Mouse (Mus musculus): ENCODE data around the gene Dnah17. TPM values are rescaled to one million over a fixed set of nuclear protein-coding genes. Genes with fewer than 3 reads are reported as not detected.

Gene Dnah17
- total RNA-seq, 1 experiment: 0.40 TPM

GRCm38 (mm10) chr11:118142547-118143165, 12.2 kb upstream of the Dnah17 start:
- peaks cover 8 to 13% of the 10 kb centered on the region in 2 experiments; a peak in 3 of 4 replicates for H3K4me1 ChIP-seq (ENCODE audit: control insufficient read depth in 2 of 2, insufficient read depth in 2 of 2, low read length in 2 of 2, poor library complexity in 1 of 2)
- H3K9ac ChIP-seq (ENCODE audit: insufficient read depth, low read depth, low read length, poor library complexity, severe bottlenecking): peak overlapping the region; percentile 9; the same call in 1 of the 2 replicates
- TF ChIP-seq MAFK (IDR thresholded peaks at IDR 0.05; ENCODE audit: insufficient read depth, low read depth, low read length) (no peak), ZNF384 (IDR thresholded peaks at IDR 0.05; ENCODE audit: low read depth, low read length) (no peak), ZC3H11A (IDR thresholded peaks at IDR 0.05; ENCODE audit: borderline replicate concordance, low read depth, low read length) (no peak), HCFC1 (IDR thresholded peaks at IDR 0.05; ENCODE audit: borderline replicate concordance, insufficient read depth, low read length) (no peak), CHD2 (IDR thresholded peaks at IDR 0.05; ENCODE audit: low read depth, low read length) (no peak)
- in situ Hi-C loops (cut with MboI; ENCODE audit: low sequenced_read_pairs in 2 of 2, unreplicated experiment in 2 of 2): no loop called here
- peak overlapping the region; percentile 15; the same call in 1 of the 2 replicates for H3K27ac ChIP-seq (ENCODE audit: insufficient read depth, low read depth, low read length, poor library complexity, severe bottlenecking)
- no peaks in the 10 kb centered on the region for H3K9me3 ChIP-seq (ENCODE audit: control insufficient read depth, insufficient read depth, low read depth, low read length)
- peak overlapping the region in 1 of 2 experiments; percentile 25; a peak in 1 of 4 replicates for H3K4me3 ChIP-seq (ENCODE audit: insufficient read depth in 1 of 2, low read depth in 1 of 2, low read length in 2 of 2, poor library complexity in 1 of 2, severe bottlenecking in 1 of 2)
- no peak for DNase-seq (ENCODE audit: low read depth, low spot score)
- H3K36me3 ChIP-seq (ENCODE audit: control insufficient read depth, insufficient read depth, low read length, poor library complexity, severe bottlenecking): no peaks in the 10 kb centered on the region

- no peaks in the 10 kb centered on the region for H3K36me3 ChIP-seq (ENCODE audit: control insufficient read depth, insufficient read depth, low read length, poor library complexity, severe bottlenecking)
- peaks cover 8 to 14% of the 10 kb centered on the region in 2 experiments; a peak in 3 of 4 replicates for H3K4me1 ChIP-seq (ENCODE audit: control insufficient read depth in 2 of 2, insufficient read depth in 2 of 2, low read length in 2 of 2, poor library complexity in 1 of 2)
- peak; percentile 51 for DNase-seq (ENCODE audit: low read depth, low spot score)
- TF ChIP-seq CHD2 (IDR thresholded peaks at IDR 0.05; ENCODE audit: low read depth, low read length): no peak
- no peak for TF ChIP-seq ZC3H11A (IDR thresholded peaks at IDR 0.05; ENCODE audit: borderline replicate concordance, low read depth, low read length)
- in situ Hi-C loops (cut with MboI; ENCODE audit: low sequenced_read_pairs in 2 of 2, unreplicated experiment in 2 of 2): no loop called here
- peak overlapping the region; percentile 96; the same call in 1 of the 2 replicates for H3K27ac ChIP-seq (ENCODE audit: insufficient read depth, low read depth, low read length, poor library complexity, severe bottlenecking)
- peak overlapping the region; percentile 27 to 43; a peak in 3 of 4 replicates for H3K4me3 ChIP-seq (ENCODE audit: insufficient read depth in 1 of 2, low read depth in 1 of 2, low read length in 2 of 2, poor library complexity in 1 of 2, severe bottlenecking in 1 of 2)
- no peaks in the 10 kb centered on the region for H3K9me3 ChIP-seq (ENCODE audit: control insufficient read depth, insufficient read depth, low read depth, low read length)
- peak overlapping the region; percentile 15; the same call in 1 of the 2 replicates for H3K9ac ChIP-seq (ENCODE audit: insufficient read depth, low read depth, low read length, poor library complexity, severe bottlenecking)
Measured at GRCm38 (mm10) chr11:118140771-118141565, 10.5 kb upstream of the Dnah17 start.

- no peak for TF ChIP-seq CHD2 (IDR thresholded peaks at IDR 0.05; ENCODE audit: low read depth, low read length)
- TF ChIP-seq ZNF384 (IDR thresholded peaks at IDR 0.05; ENCODE audit: low read depth, low read length): no peak
- no peak for TF ChIP-seq HCFC1 (IDR thresholded peaks at IDR 0.05; ENCODE audit: borderline replicate concordance, insufficient read depth, low read length)
- no peak for TF ChIP-seq ZC3H11A (IDR thresholded peaks at IDR 0.05; ENCODE audit: borderline replicate concordance, low read depth, low read length)
- TF ChIP-seq MAFK (IDR thresholded peaks at IDR 0.05; ENCODE audit: insufficient read depth, low read depth, low read length): no peak
- Histone ChIP-seq H3K9me3 (ENCODE audit: control insufficient read depth, insufficient read depth, low read depth, low read length) (no peaks in the 10 kb centered on the region), H3K27ac (ENCODE audit: insufficient read depth, low read depth, low read length, poor library complexity, severe bottlenecking) (no peak overlapping the region), H3K4me3 (ENCODE audit: insufficient read depth in 1 of 2, low read depth in 1 of 2, low read length in 2 of 2, poor library complexity in 1 of 2, severe bottlenecking in 1 of 2) (no peak overlapping the region), H3K4me1 (ENCODE audit: control insufficient read depth in 2 of 2, insufficient read depth in 2 of 2, low read length in 2 of 2, poor library complexity in 1 of 2) (peaks cover 8 to 17% of the 10 kb centered on the region in 2 experiments; a peak in 3 of 4 replicates), H3K36me3 (ENCODE audit: control insufficient read depth, insufficient read depth, low read length, poor library complexity, severe bottlenecking) (no peaks in the 10 kb centered on the region), H3K9ac (ENCODE audit: insufficient read depth, low read depth, low read length, poor library complexity, severe bottlenecking) (no peak overlapping the region)
- in situ Hi-C loops (cut with MboI; ENCODE audit: low sequenced_read_pairs in 2 of 2, unreplicated experiment in 2 of 2): no loop called here
- DNase-seq (ENCODE audit: low read depth, low spot score): no peak
Measured at GRCm38 (mm10) chr11:118138347-118138746, 7.9 kb upstream of the Dnah17 start.

- DNase-seq (ENCODE audit: low read depth, low spot score): no peak
- in situ Hi-C loops (cut with MboI; ENCODE audit: low sequenced_read_pairs in 2 of 2, unreplicated experiment in 2 of 2): no loop called here
- Histone ChIP-seq H3K36me3 (ENCODE audit: control insufficient read depth, insufficient read depth, low read length, poor library complexity, severe bottlenecking) (no peaks in the 10 kb centered on the region), H3K9ac (ENCODE audit: insufficient read depth, low read depth, low read length, poor library complexity, severe bottlenecking) (no peak overlapping the region), H3K4me3 (ENCODE audit: insufficient read depth in 1 of 2, low read depth in 1 of 2, low read length in 2 of 2, poor library complexity in 1 of 2, severe bottlenecking in 1 of 2) (no peak overlapping the region), H3K9me3 (ENCODE audit: control insufficient read depth, insufficient read depth, low read depth, low read length) (no peaks in the 10 kb centered on the region), H3K4me1 (ENCODE audit: control insufficient read depth in 2 of 2, insufficient read depth in 2 of 2, low read length in 2 of 2, poor library complexity in 1 of 2) (peaks cover 2 to 8% of the 10 kb centered on the region in 2 experiments; a peak in 2 of 4 replicates), H3K27ac (ENCODE audit: insufficient read depth, low read depth, low read length, poor library complexity, severe bottlenecking) (no peak overlapping the region)
- TF ChIP-seq ZC3H11A (IDR thresholded peaks at IDR 0.05; ENCODE audit: borderline replicate concordance, low read depth, low read length) (no peak), HCFC1 (IDR thresholded peaks at IDR 0.05; ENCODE audit: borderline replicate concordance, insufficient read depth, low read length) (no peak), CHD2 (IDR thresholded peaks at IDR 0.05; ENCODE audit: low read depth, low read length) (no peak), MAFK (IDR thresholded peaks at IDR 0.05; ENCODE audit: insufficient read depth, low read depth, low read length) (no peak), ZNF384 (IDR thresholded peaks at IDR 0.05; ENCODE audit: low read depth, low read length) (no peak)
Measured at GRCm38 (mm10) chr11:118136172-118136632, 5.8 kb upstream of the Dnah17 start.

All from ES-E14 (cell line).